ENCODE assay signal across 8 mouse cellular contexts in the genomic region with DNA sequence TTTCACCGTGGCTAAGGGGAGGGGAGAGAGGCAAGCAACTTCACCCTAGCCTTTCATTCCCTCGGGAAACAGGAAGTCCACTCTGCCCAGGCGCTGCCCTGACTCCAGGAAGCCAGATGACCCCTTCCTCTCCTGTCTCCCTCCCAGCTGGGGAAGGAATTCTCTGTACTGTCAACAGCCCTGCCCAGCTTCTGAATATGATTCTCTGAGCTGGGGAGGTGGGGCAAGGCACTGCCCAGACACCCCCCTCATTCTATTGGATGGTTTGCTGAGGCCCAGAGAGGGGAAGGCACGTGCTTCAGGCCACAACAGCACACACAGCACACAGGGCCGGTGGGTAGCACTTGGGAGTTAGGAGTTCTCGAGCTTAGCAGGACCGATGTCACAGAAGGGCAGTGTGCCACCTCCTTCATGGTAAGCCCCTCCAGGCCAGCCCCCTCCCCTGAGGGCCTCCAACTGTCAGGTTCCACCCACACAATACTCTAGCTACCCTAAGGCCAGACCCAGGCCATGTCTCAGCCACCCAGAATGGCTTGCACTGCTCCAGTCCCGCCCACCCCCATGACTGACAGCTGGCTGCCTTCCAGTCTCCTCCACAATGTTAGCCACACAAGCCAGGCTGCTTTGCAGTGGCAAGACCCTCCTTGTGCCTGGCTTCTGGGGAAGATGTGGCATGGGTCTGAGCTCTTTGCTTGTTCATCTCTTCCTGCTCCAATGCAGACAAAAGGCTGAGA. TPM values are rescaled to one million over a fixed set of nuclear protein-coding genes. Genes with fewer than 3 reads are reported as not detected.
DNase-seq lines count a peak whose midpoint lies in the region; ATAC-seq lines count a peak whose summit lies in the region.

No protein-coding gene starts in this region.

- peaks cover 42% of the 10 kb centered on the region for H3K4me1 ChIP-seq in embryonic facial prominence, embryonic 12.5 days
- H3K4me1 ChIP-seq in hindbrain, embryonic 12.5 days: peaks cover 45% of the 10 kb centered on the region
- H3K4me1 ChIP-seq in neural tube, embryonic 12.5 days: peaks cover 38% of the 10 kb centered on the region

- WGBS in embryonic facial prominence, embryonic 12.5 days: 28% methylated on average over 8 of the region's 8 CpGs
- 56% methylated on average over 8 of the region's 8 CpGs for WGBS in hindbrain, embryonic 12.5 days
- WGBS in neural tube, embryonic 12.5 days: 58% methylated on average over 8 of the region's 8 CpGs

- no peak overlapping the region for H3K9ac ChIP-seq in embryonic facial prominence, embryonic 12.5 days
- H3K9ac ChIP-seq in hindbrain, embryonic 12.5 days: no peak overlapping the region
- no peak overlapping the region for H3K9ac ChIP-seq in neural tube, embryonic 12.5 days

- H3K4me3 ChIP-seq in embryonic facial prominence, embryonic 12.5 days: no peak overlapping the region
- no peak overlapping the region for H3K4me3 ChIP-seq in hindbrain, embryonic 12.5 days
- H3K4me3 ChIP-seq in neural tube, embryonic 12.5 days: no peak overlapping the region

- H3K4me2 ChIP-seq in embryonic facial prominence, embryonic 12.5 days (replicated peaks): peak overlapping the region; percentile 19
- H3K4me2 ChIP-seq in hindbrain, embryonic 12.5 days (replicated peaks): peak overlapping the region; percentile 11; the same call in 1 of the 2 replicates
- H3K4me2 ChIP-seq in neural tube, embryonic 12.5 days (replicated peaks): no peak overlapping the region

- DNase-seq in cerebellum, postnatal 4 days (ENCODE audit: low spot score in 2 of 2): peak; percentile 50 to 81
- DNase-seq in liver (peak; percentile 21), MN1 (ENCODE audit: low spot score) (no peak)
- DNase-seq in thymus, postnatal 36 days: no peak

- H3K36me3 ChIP-seq in embryonic facial prominence, embryonic 12.5 days: no peaks in the 10 kb centered on the region
- no peaks in the 10 kb centered on the region for H3K36me3 ChIP-seq in hindbrain, embryonic 12.5 days
- H3K36me3 ChIP-seq in neural tube, embryonic 12.5 days: no peaks in the 10 kb centered on the region

- no peaks in the 10 kb centered on the region for H3K9me3 ChIP-seq in embryonic facial prominence, embryonic 12.5 days
- no peaks in the 10 kb centered on the region for H3K9me3 ChIP-seq in hindbrain, embryonic 12.5 days (replicated peaks)
- no peaks in the 10 kb centered on the region for H3K9me3 ChIP-seq in neural tube, embryonic 12.5 days

- ATAC-seq in cerebellum, adult (ENCODE audit: insufficient number of reproducible peaks, low FRiP score, low TSS enrichment): no peak
- ATAC-seq in embryonic facial prominence, embryonic 12.5 days (ENCODE audit: insufficient number of reproducible peaks, insufficient read depth, low FRiP score, low TSS enrichment): peak; percentile 48; the same call in 1 of the 2 replicates
- peak; percentile 64 for ATAC-seq in hindbrain, embryonic 12.5 days (ENCODE audit: low FRiP score)
- ATAC-seq in neural tube, embryonic 12.5 days (ENCODE audit: low FRiP score, low read depth): peak; percentile 67; the same call in 1 of the 2 replicates

- H3K27ac ChIP-seq in embryonic facial prominence, embryonic 12.5 days: no peak overlapping the region; the same call in 1 of the 2 replicates
- 0 out of 2 replicates have a peak overlapping the region, but pooled peaks have one; percentile 30 for H3K27ac ChIP-seq in hindbrain, embryonic 12.5 days
- no peak overlapping the region for H3K27ac ChIP-seq in neural tube, embryonic 12.5 days

- 0 out of 2 replicates have a peak, but pooled peaks cover 3% of the 10 kb centered on the region for H3K27me3 ChIP-seq in embryonic facial prominence, embryonic 12.5 days
- H3K27me3 ChIP-seq in hindbrain, embryonic 12.5 days: peaks cover 15% of the 10 kb centered on the region
- H3K27me3 ChIP-seq in neural tube, embryonic 12.5 days (replicated peaks): no peaks in the 10 kb centered on the region

RNA-seq across cellular contexts. Expression of gene Sdc3, which starts 48.9 kb away (rescaled TPM):
- 39.9 and 41.1 TPM in 2 replicates for polyA plus RNA-seq in embryonic facial prominence, embryonic 12.5 days (2016; fragmentation: Nextera tagmentation; extraction: Ambion mirVana)
- 60.5 and 66.7 TPM in 2 replicates for polyA plus RNA-seq in hindbrain, embryonic 12.5 days (2016; fragmentation: Nextera tagmentation; extraction: Ambion mirVana)
- polyA plus RNA-seq in neural tube, embryonic 12.5 days (2016; fragmentation: Nextera tagmentation; extraction: Ambion mirVana): 49.4 and 54.2 TPM in 2 replicates

Comparison
In these comparisons a context has a peak if more than half of its experiments do, and no peak if none do; other contexts are left out.
1. DNase-seq: peak in cerebellum, postnatal 4 days (2 of 2) and liver (single experiment); none in thymus, postnatal 36 days (0 of 2) and MN1 (single experiment).